ENCODE assay signal across 11 mouse cellular contexts in the genomic region with DNA sequence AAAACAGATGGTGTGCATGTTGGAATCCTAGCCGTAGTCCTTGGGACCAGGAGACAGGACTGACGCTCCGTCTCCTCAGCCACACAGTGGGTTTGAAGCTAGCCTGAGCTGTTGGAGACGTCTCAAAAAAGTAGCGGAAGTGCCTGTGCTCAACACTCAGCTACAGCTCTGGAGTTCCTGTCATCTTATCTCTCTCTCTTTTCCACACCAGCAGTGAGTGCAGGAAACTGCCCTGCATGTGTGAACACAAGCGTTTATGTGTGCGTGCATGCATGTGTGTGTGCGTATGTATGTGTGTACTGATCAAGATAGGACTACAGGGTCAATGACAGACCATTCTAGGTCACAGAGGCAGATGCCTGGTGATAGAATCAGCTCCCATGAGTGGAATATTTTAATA. TPM values are rescaled to one million over a fixed set of nuclear protein-coding genes. Genes with fewer than 3 reads are reported as not detected.
DNase-seq lines count a peak whose midpoint lies in the region; ATAC-seq and TF ChIP-seq lines count a peak whose summit lies in the region.
"Had no signal": no experiment of that assay in that cellular context is flagged by ENCODE, and none has a peak within 500 bp of the region (broad histone marks: within the 10 kb centered on the region; RNA-seq: fewer than 3 reads in every experiment).

No protein-coding gene starts in this region.

- peaks cover 3% of the 10 kb centered on the region; the same call in 1 of the 2 replicates for H3K36me3 ChIP-seq in forebrain, embryonic 15.5 days
- H3K36me3 ChIP-seq in forebrain, embryonic 12.5 days (replicated peaks), result peaks cover 27% of the 10 kb centered on the region
- peaks cover 15% of the 10 kb centered on the region; the same call in 1 of the 2 replicates for H3K36me3 ChIP-seq in lung, embryonic 14.5 days (ENCODE audit: insufficient read depth)
- no peaks in the 10 kb centered on the region; the same call in 1 of the 2 replicates for H3K36me3 ChIP-seq in forebrain, postnatal 0 days (ENCODE audit: insufficient read depth)
- H3K36me3 ChIP-seq in limb, embryonic 10.5 days, result peaks cover 87% of the 10 kb centered on the region

- no peaks in the 10 kb centered on the region for H3K27me3 ChIP-seq in forebrain, embryonic 15.5 days
- no peaks in the 10 kb centered on the region for H3K27me3 ChIP-seq in forebrain, embryonic 12.5 days
- no peaks in the 10 kb centered on the region for H3K27me3 ChIP-seq in lung, embryonic 14.5 days (ENCODE audit: insufficient read depth, low read length)
- H3K27me3 ChIP-seq in forebrain, postnatal 0 days (ENCODE audit: insufficient read depth, low read length), result no peaks in the 10 kb centered on the region
- no peaks in the 10 kb centered on the region for H3K27me3 ChIP-seq in limb, embryonic 10.5 days (ENCODE audit: low read depth, poor library complexity, severe bottlenecking)
- H3K27me3 ChIP-seq: embryonic facial prominence, embryonic 13.5 days; limb, embryonic 12.5 days had no signal

- DNase-seq in lung, embryonic 14.5 days, result peak; percentile 42
- no peak for DNase-seq in lung, adult 2 months
- peak; percentile 5 for DNase-seq in forebrain, postnatal 0 days
- no peak for DNase-seq in limb, embryonic 10.5 days (ENCODE audit: low spot score)
- no peak for DNase-seq in kidney, adult 18-20 months
- DNase-seq: thymus, adult 18-20 months had no signal

- no peak overlapping the region for H3K4me2 ChIP-seq in forebrain, embryonic 15.5 days (replicated peaks)
- H3K4me2 ChIP-seq in forebrain, embryonic 12.5 days, result no peak overlapping the region
- H3K4me2 ChIP-seq in lung, embryonic 14.5 days, result no peak overlapping the region
- H3K4me2 ChIP-seq in forebrain, postnatal 0 days (ENCODE audit: low read depth), result no peak overlapping the region
- H3K4me2 ChIP-seq: embryonic facial prominence, embryonic 13.5 days; limb, embryonic 12.5 days had no signal

- no peak for TF ChIP-seq CTCF in lung, embryonic 14.5 days (IDR thresholded peaks at IDR 0.05; ENCODE audit: low read depth)
- TF ChIP-seq CTCF in lung, adult 2 months (IDR thresholded peaks at IDR 0.05; ENCODE audit: insufficient read depth, low read length), result no peak
- TF ChIP-seq CTCF in forebrain, postnatal 0 days (IDR thresholded peaks at IDR 0.05; ENCODE audit: low read depth), result no peak

- H3K4me1 ChIP-seq in forebrain, embryonic 15.5 days, result peaks cover 13% of the 10 kb centered on the region
- peaks cover 10% of the 10 kb centered on the region; the same call in 1 of the 2 replicates for H3K4me1 ChIP-seq in forebrain, embryonic 12.5 days
- no peaks in the 10 kb centered on the region; the same call in 1 of the 2 replicates for H3K4me1 ChIP-seq in lung, embryonic 14.5 days (ENCODE audit: insufficient read depth)
- H3K4me1 ChIP-seq in lung, adult 2 months (ENCODE audit: control insufficient read depth, insufficient read depth, low read length), result peaks cover 3% of the 10 kb centered on the region; the same call in 1 of the 2 replicates
- 0 out of 2 replicates have a peak, but pooled peaks cover 10% of the 10 kb centered on the region for H3K4me1 ChIP-seq in forebrain, postnatal 0 days (ENCODE audit: insufficient read depth)
- H3K4me1 ChIP-seq in limb, embryonic 10.5 days, result no peaks in the 10 kb centered on the region
- H3K4me1 ChIP-seq: limb, embryonic 12.5 days had no signal

- peak overlapping the region; percentile 72; the same call in 1 of the 2 replicates for H3K27ac ChIP-seq in forebrain, embryonic 15.5 days (replicated peaks)
- H3K27ac ChIP-seq in forebrain, embryonic 12.5 days, result no peak overlapping the region
- no peak overlapping the region for H3K27ac ChIP-seq in lung, embryonic 14.5 days (ENCODE audit: low read depth)
- peak overlapping the region; percentile 62 for H3K27ac ChIP-seq in forebrain, postnatal 0 days (ENCODE audit: low read depth, low read length)
- no peak overlapping the region for H3K27ac ChIP-seq in limb, embryonic 10.5 days
- H3K27ac ChIP-seq: embryonic facial prominence, embryonic 13.5 days; limb, embryonic 12.5 days had no signal

- no peaks in the 10 kb centered on the region for H3K9me3 ChIP-seq in forebrain, embryonic 15.5 days
- no peaks in the 10 kb centered on the region for H3K9me3 ChIP-seq in forebrain, embryonic 12.5 days
- no peaks in the 10 kb centered on the region for H3K9me3 ChIP-seq in lung, embryonic 14.5 days (ENCODE audit: low read depth, low read length)
- no peaks in the 10 kb centered on the region for H3K9me3 ChIP-seq in forebrain, postnatal 0 days (ENCODE audit: low read length)
- no peaks in the 10 kb centered on the region for H3K9me3 ChIP-seq in limb, embryonic 10.5 days (replicated peaks)
- H3K9me3 ChIP-seq: embryonic facial prominence, embryonic 13.5 days; limb, embryonic 12.5 days had no signal

- no peak for TF ChIP-seq POLR2A in lung, adult 2 months (IDR thresholded peaks at IDR 0.05; ENCODE audit: borderline replicate concordance, extremely low read depth, low read depth, low read length)

- peak; percentile 14; the same call in 1 of the 2 replicates for ATAC-seq in forebrain, embryonic 15.5 days (replicated peaks)
- no peak for ATAC-seq in forebrain, embryonic 12.5 days (ENCODE audit: low FRiP score)
- ATAC-seq in lung, embryonic 14.5 days (ENCODE audit: insufficient read depth), result 0 out of 2 replicates have a peak, but pooled peaks have one; percentile 7
- peak; percentile 13; the same call in 1 of the 2 replicates for ATAC-seq in forebrain, postnatal 0 days
- peak; percentile 61 for ATAC-seq in megakaryocyte progenitor cell, adult 5-6 weeks (replicated peaks; ENCODE audit: poor library complexity)

- H3K9ac ChIP-seq in forebrain, embryonic 15.5 days (replicated peaks), result no peak overlapping the region
- no peak overlapping the region for H3K9ac ChIP-seq in forebrain, embryonic 12.5 days
- H3K9ac ChIP-seq in lung, embryonic 14.5 days, result no peak overlapping the region
- no peak overlapping the region for H3K9ac ChIP-seq in forebrain, postnatal 0 days
- H3K9ac ChIP-seq: limb, embryonic 12.5 days had no signal

- 84% methylated on average over 8 of the region's 8 CpGs for WGBS in forebrain, embryonic 15.5 days
- 87% methylated on average over 8 of the region's 8 CpGs for WGBS in forebrain, embryonic 12.5 days
- WGBS in lung, embryonic 14.5 days, result 63% methylated on average over 8 of the region's 8 CpGs
- 61% methylated on average over 8 of the region's 8 CpGs for WGBS in lung, adult 2 months
- 79% methylated on average over 8 of the region's 8 CpGs for WGBS in forebrain, postnatal 0 days
- 91% methylated on average over 8 of the region's 8 CpGs for WGBS in limb, embryonic 10.5 days

- H3K4me3 ChIP-seq in forebrain, embryonic 15.5 days, result no peak overlapping the region
- no peak overlapping the region for H3K4me3 ChIP-seq in forebrain, embryonic 12.5 days (replicated peaks)
- H3K4me3 ChIP-seq in lung, embryonic 14.5 days (ENCODE audit: low read depth, low read length), result no peak overlapping the region
- H3K4me3 ChIP-seq in lung, adult 2 months (replicated peaks; ENCODE audit: extremely low read depth, low read depth, low read length), result no peak overlapping the region
- no peak overlapping the region for H3K4me3 ChIP-seq in forebrain, postnatal 0 days (ENCODE audit: low read depth, low read length)
- no peak overlapping the region for H3K4me3 ChIP-seq in limb, embryonic 10.5 days
- H3K4me3 ChIP-seq: embryonic facial prominence, embryonic 13.5 days; limb, embryonic 12.5 days had no signal

RNA-seq across cellular contexts. Expression of gene Ccm2, which starts 21.3 kb away (rescaled TPM):
- polyA plus RNA-seq in forebrain, embryonic 15.5 days (2015; fragmentation: Nextera tagmentation; extraction: Ambion mirVana), result 104 and 107 TPM in 2 replicates
- 89.9 and 90.7 TPM in 2 replicates for polyA plus RNA-seq in forebrain, embryonic 12.5 days (2016; fragmentation: Nextera tagmentation; extraction: Ambion mirVana)
- polyA plus RNA-seq in lung, embryonic 14.5 days (2014; fragmentation: Nextera tagmentation; extraction: Ambion mirVana), result 88.8 and 94.3 TPM in 2 replicates
- 77.3 and 100 TPM in 2 replicates for polyA plus RNA-seq in lung, adult 2 months (2012; rRNA removed)
- 58.9 and 65.6 TPM in 2 replicates for total RNA-seq in forebrain, postnatal 0 days (2014; rRNA removed)
- 84.0 and 84.7 TPM in 2 replicates for polyA plus RNA-seq in forebrain, postnatal 0 days (2015; fragmentation: Nextera tagmentation; extraction: Ambion mirVana)
- total RNA-seq in megakaryocyte progenitor cell, adult 5-6 weeks (2015), result 18.3 and 22.7 TPM in 2 replicates
- total RNA-seq in megakaryocyte progenitor cell, adult 5-6 weeks (2017), result 43.6 TPM in 2 replicates
- polyA plus RNA-seq in limb, embryonic 10.5 days (2016; fragmentation: Nextera tagmentation; extraction: Ambion mirVana), result 125 and 132 TPM in 2 replicates

RNA-seq across cellular contexts. Expression of gene Nacad, which starts 37.9 kb away (rescaled TPM):
- 66.9 and 67.4 TPM in 2 replicates for polyA plus RNA-seq in forebrain, embryonic 15.5 days (2015; fragmentation: Nextera tagmentation; extraction: Ambion mirVana)
- 56.3 and 63.2 TPM in 2 replicates for polyA plus RNA-seq in forebrain, embryonic 12.5 days (2016; fragmentation: Nextera tagmentation; extraction: Ambion mirVana)
- polyA plus RNA-seq in lung, embryonic 14.5 days (2014; fragmentation: Nextera tagmentation; extraction: Ambion mirVana), result 2.5 and 2.7 TPM in 2 replicates
- polyA plus RNA-seq in lung, adult 2 months (2012; rRNA removed), result 2.8 and 4.4 TPM in 2 replicates
- 69.4 and 75.6 TPM in 2 replicates for total RNA-seq in forebrain, postnatal 0 days (2014; rRNA removed)
- polyA plus RNA-seq in forebrain, postnatal 0 days (2015; fragmentation: Nextera tagmentation; extraction: Ambion mirVana), result 46.4 and 61.3 TPM in 2 replicates
- not detected in 2 replicates for total RNA-seq in megakaryocyte progenitor cell, adult 5-6 weeks (2015)
- not detected in 2 replicates for total RNA-seq in megakaryocyte progenitor cell, adult 5-6 weeks (2017)
- 0.35 and 0.59 TPM in 2 replicates for polyA plus RNA-seq in limb, embryonic 10.5 days (2016; fragmentation: Nextera tagmentation; extraction: Ambion mirVana)

RNA-seq across cellular contexts. Expression of gene Myo1g, which starts 47.2 kb away (rescaled TPM):
- polyA plus RNA-seq in forebrain, embryonic 15.5 days (2015; fragmentation: Nextera tagmentation; extraction: Ambion mirVana), result 0.34 and 0.41 TPM in 2 replicates
- polyA plus RNA-seq in forebrain, embryonic 12.5 days (2016; fragmentation: Nextera tagmentation; extraction: Ambion mirVana), result 0.31 and 0.63 TPM in 2 replicates
- 1.2 and 2.1 TPM in 2 replicates for polyA plus RNA-seq in lung, embryonic 14.5 days (2014; fragmentation: Nextera tagmentation; extraction: Ambion mirVana)
- 37.1 and 52.3 TPM in 2 replicates for polyA plus RNA-seq in lung, adult 2 months (2012; rRNA removed)
- 0.23 and 0.90 TPM in 2 replicates for total RNA-seq in forebrain, postnatal 0 days (2014; rRNA removed)
- polyA plus RNA-seq in forebrain, postnatal 0 days (2015; fragmentation: Nextera tagmentation; extraction: Ambion mirVana), result 0.24 and 0.75 TPM in 2 replicates
- total RNA-seq in megakaryocyte progenitor cell, adult 5-6 weeks (2015), result 39.1 and 43.8 TPM in 2 replicates
- total RNA-seq in megakaryocyte progenitor cell, adult 5-6 weeks (2017), result 47.1 and 49.6 TPM in 2 replicates
- 0.80 and 0.86 TPM in 2 replicates for polyA plus RNA-seq in limb, embryonic 10.5 days (2016; fragmentation: Nextera tagmentation; extraction: Ambion mirVana)

RNA-seq across cellular contexts. Expression of gene Tbrg4, which starts 57.9 kb away (rescaled TPM):
- 27.5 and 31.5 TPM in 2 replicates for polyA plus RNA-seq in forebrain, embryonic 15.5 days (2015; fragmentation: Nextera tagmentation; extraction: Ambion mirVana)
- polyA plus RNA-seq in forebrain, embryonic 12.5 days (2016; fragmentation: Nextera tagmentation; extraction: Ambion mirVana), result 46.7 and 48.7 TPM in 2 replicates
- 43.2 and 46.6 TPM in 2 replicates for polyA plus RNA-seq in lung, embryonic 14.5 days (2014; fragmentation: Nextera tagmentation; extraction: Ambion mirVana)
- polyA plus RNA-seq in lung, adult 2 months (2012; rRNA removed), result 51.6 and 53.3 TPM in 2 replicates
- total RNA-seq in forebrain, postnatal 0 days (2014; rRNA removed), result 32.2 and 41.9 TPM in 2 replicates
- polyA plus RNA-seq in forebrain, postnatal 0 days (2015; fragmentation: Nextera tagmentation; extraction: Ambion mirVana), result 30.9 and 31.6 TPM in 2 replicates
- total RNA-seq in megakaryocyte progenitor cell, adult 5-6 weeks (2015), result 46.2 and 58.3 TPM in 2 replicates
- total RNA-seq in megakaryocyte progenitor cell, adult 5-6 weeks (2017), result 36.7 and 52.1 TPM in 2 replicates
- 70.3 and 85.2 TPM in 2 replicates for polyA plus RNA-seq in limb, embryonic 10.5 days (2016; fragmentation: Nextera tagmentation; extraction: Ambion mirVana)

Comparison
In these comparisons a context has a peak if more than half of its experiments do, and no peak if none do; other contexts are left out.
1. H3K27ac ChIP-seq: peak in forebrain, embryonic 15.5 days (single experiment) and forebrain, postnatal 0 days (single experiment); none in forebrain, embryonic 12.5 days (single experiment), lung, embryonic 14.5 days (single experiment) and limb, embryonic 10.5 days (single experiment).
2. DNase-seq: peak in lung, embryonic 14.5 days (single experiment) and forebrain, postnatal 0 days (single experiment); none in lung, adult 2 months (single experiment), limb, embryonic 10.5 days (single experiment) and kidney, adult 18-20 months (single experiment).
3. RNA of gene Myo1g, which starts 47.2 kb away (polyA plus RNA-seq): 37.1 to 52.3 TPM in lung, adult 2 months; 1.2 to 2.1 TPM in lung, embryonic 14.5 days, 0.80 to 0.86 TPM in limb, embryonic 10.5 days, 0.24 to 0.75 TPM in forebrain, postnatal 0 days, 0.34 to 0.41 TPM in forebrain, embryonic 15.5 days and 0.31 to 0.63 TPM in forebrain, embryonic 12.5 days; every median in the first group is over 10 times any median in the second.